8 mouse cellular contexts compared by ENCODE assay signal in the genomic region with DNA sequence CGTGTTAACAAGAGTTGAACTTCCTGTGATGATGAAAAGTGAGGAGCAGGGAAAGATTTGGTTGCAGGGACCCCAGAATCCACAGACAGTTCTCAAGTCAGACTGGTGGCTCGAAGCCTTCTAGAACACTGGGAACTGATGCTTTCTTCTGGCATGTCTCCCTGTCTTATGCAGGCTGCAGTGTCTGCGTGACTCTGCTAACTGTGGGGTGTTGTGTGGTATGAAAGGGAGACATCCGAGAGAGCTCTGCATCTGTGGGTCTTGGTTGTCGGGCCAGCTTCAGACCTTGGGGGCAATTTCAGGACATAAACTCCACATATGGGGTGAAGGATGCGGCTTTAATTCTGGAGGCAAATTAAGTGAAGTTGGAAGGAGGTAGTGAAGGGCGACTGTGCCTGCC. TPM values are rescaled to one million over a fixed set of nuclear protein-coding genes. Genes with fewer than 3 reads are reported as not detected.
DNase-seq lines count a peak whose midpoint lies in the region; ATAC-seq lines count a peak whose summit lies in the region.

No protein-coding gene starts in this region.

- H3K36me3 ChIP-seq in kidney, embryonic 16.5 days (ENCODE audit: insufficient read depth, low read length), result peaks cover 24% of the 10 kb centered on the region
- H3K36me3 ChIP-seq in hindbrain, embryonic 12.5 days, result peaks cover 27% of the 10 kb centered on the region
- peaks cover 39% of the 10 kb centered on the region for H3K36me3 ChIP-seq in midbrain, embryonic 13.5 days

- no peak for ATAC-seq in kidney, embryonic 16.5 days (ENCODE audit: low FRiP score, low TSS enrichment)
- no peak for ATAC-seq in hindbrain, embryonic 12.5 days (ENCODE audit: low FRiP score)
- no peak for ATAC-seq in midbrain, embryonic 13.5 days

- H3K9ac ChIP-seq in kidney, embryonic 16.5 days (replicated peaks; ENCODE audit: low read length), result peak overlapping the region; percentile 77; the same call in 1 of the 2 replicates
- peak overlapping the region; percentile 83 for H3K9ac ChIP-seq in hindbrain, embryonic 12.5 days
- H3K9ac ChIP-seq in midbrain, embryonic 13.5 days (replicated peaks), result peak overlapping the region; percentile 93

- no peak overlapping the region for H3K27ac ChIP-seq in kidney, embryonic 16.5 days (ENCODE audit: low read length)
- peak overlapping the region; percentile 24 for H3K27ac ChIP-seq in brown adipose tissue, adult 24 weeks (replicated peaks; ENCODE audit: low read depth, low read length)
- no peak overlapping the region for H3K27ac ChIP-seq in hindbrain, embryonic 12.5 days
- H3K27ac ChIP-seq in midbrain, embryonic 13.5 days, result peak overlapping the region; percentile 87; the same call in 1 of the 2 replicates

- H3K27me3 ChIP-seq in kidney, embryonic 16.5 days (ENCODE audit: insufficient read depth, low read length), result no peaks in the 10 kb centered on the region
- no peaks in the 10 kb centered on the region for H3K27me3 ChIP-seq in hindbrain, embryonic 12.5 days
- H3K27me3 ChIP-seq in midbrain, embryonic 13.5 days, result no peaks in the 10 kb centered on the region

- no peaks in the 10 kb centered on the region for H3K9me3 ChIP-seq in kidney, embryonic 16.5 days (ENCODE audit: low read length)
- no peaks in the 10 kb centered on the region for H3K9me3 ChIP-seq in hindbrain, embryonic 12.5 days (replicated peaks)
- H3K9me3 ChIP-seq in midbrain, embryonic 13.5 days, result no peaks in the 10 kb centered on the region

- H3K4me3 ChIP-seq in kidney, embryonic 16.5 days (ENCODE audit: low read length), result peak overlapping the region; percentile 68
- H3K4me3 ChIP-seq in brown adipose tissue, adult 24 weeks (ENCODE audit: insufficient read depth, low read depth, low read length), result peak overlapping the region; percentile 75
- peak overlapping the region; percentile 76 for H3K4me3 ChIP-seq in hindbrain, embryonic 12.5 days
- peak overlapping the region; percentile 71 for H3K4me3 ChIP-seq in midbrain, embryonic 13.5 days (replicated peaks)

- H3K4me2 ChIP-seq in kidney, embryonic 16.5 days (replicated peaks; ENCODE audit: low read depth, low read length), result peak overlapping the region; percentile 79
- peak overlapping the region; percentile 72 for H3K4me2 ChIP-seq in hindbrain, embryonic 12.5 days (replicated peaks)
- H3K4me2 ChIP-seq in midbrain, embryonic 13.5 days (replicated peaks), result peak overlapping the region; percentile 89

- WGBS in kidney, embryonic 16.5 days, result 43% methylated on average over 7 of the region's 7 CpGs
- WGBS in hindbrain, embryonic 12.5 days, result 54% methylated on average over 7 of the region's 7 CpGs
- WGBS in midbrain, embryonic 13.5 days, result 54% methylated on average over 7 of the region's 7 CpGs

- DNase-seq in kidney, postnatal 14 days, result no peak
- no peak for DNase-seq in embryo, embryonic 11 days
- DNase-seq in spleen, adult 12 weeks (ENCODE audit: low spot score), result no peak
- no peak for DNase-seq in cerebellum, adult 8-10 months

- H3K4me1 ChIP-seq in kidney, embryonic 16.5 days (ENCODE audit: insufficient read depth, low read length), result peaks cover 56% of the 10 kb centered on the region
- H3K4me1 ChIP-seq in brown adipose tissue, adult 24 weeks (ENCODE audit: control insufficient read depth, insufficient read depth, insufficient read length, low read length), result peaks cover 27% of the 10 kb centered on the region
- peaks cover 46% of the 10 kb centered on the region for H3K4me1 ChIP-seq in hindbrain, embryonic 12.5 days
- H3K4me1 ChIP-seq in midbrain, embryonic 13.5 days (replicated peaks), result peaks cover 47% of the 10 kb centered on the region

RNA-seq across cellular contexts. Expression of a gene that starts 1.1 kb away (rescaled TPM):
- 7.9 and 8.7 TPM in 2 replicates for polyA plus RNA-seq in kidney, embryonic 16.5 days (2015; fragmentation: Nextera tagmentation; extraction: Ambion mirVana)
- polyA plus RNA-seq in brown adipose tissue, adult 24 weeks (2012; ENCODE audit: insufficient read depth, insufficient read length, missing spikeins), result 2.9 and 3.2 TPM in 2 replicates
- polyA plus RNA-seq in hindbrain, embryonic 12.5 days (2016; fragmentation: Nextera tagmentation; extraction: Ambion mirVana), result 19.2 and 21.3 TPM in 2 replicates
- 14.9 and 19.3 TPM in 2 replicates for polyA plus RNA-seq in midbrain, embryonic 13.5 days (2015; fragmentation: Nextera tagmentation; extraction: Ambion mirVana)

RNA-seq across cellular contexts. Expression of a gene that starts 14.4 kb away (rescaled TPM):
- polyA plus RNA-seq in kidney, embryonic 16.5 days (2015; fragmentation: Nextera tagmentation; extraction: Ambion mirVana), result 68.6 and 69.3 TPM in 2 replicates
- 10.0 and 16.0 TPM in 2 replicates for polyA plus RNA-seq in brown adipose tissue, adult 24 weeks (2012; ENCODE audit: insufficient read depth, insufficient read length, missing spikeins)
- polyA plus RNA-seq in hindbrain, embryonic 12.5 days (2016; fragmentation: Nextera tagmentation; extraction: Ambion mirVana), result 48.1 and 54.2 TPM in 2 replicates
- 43.2 and 45.9 TPM in 2 replicates for polyA plus RNA-seq in midbrain, embryonic 13.5 days (2015; fragmentation: Nextera tagmentation; extraction: Ambion mirVana)

RNA-seq across cellular contexts. Expression of a gene that starts 20.1 kb away (rescaled TPM):
- 2,036 and 2,102 TPM in 2 replicates for polyA plus RNA-seq in kidney, embryonic 16.5 days (2015; fragmentation: Nextera tagmentation; extraction: Ambion mirVana)
- polyA plus RNA-seq in brown adipose tissue, adult 24 weeks (2012; ENCODE audit: insufficient read depth, insufficient read length, missing spikeins), result 1,014 and 1,139 TPM in 2 replicates
- 1,498 and 1,567 TPM in 2 replicates for polyA plus RNA-seq in hindbrain, embryonic 12.5 days (2016; fragmentation: Nextera tagmentation; extraction: Ambion mirVana)
- polyA plus RNA-seq in midbrain, embryonic 13.5 days (2015; fragmentation: Nextera tagmentation; extraction: Ambion mirVana), result 1,484 and 1,546 TPM in 2 replicates

RNA-seq across cellular contexts. Expression of a gene that starts 45.4 kb away (rescaled TPM):
- polyA plus RNA-seq in kidney, embryonic 16.5 days (2015; fragmentation: Nextera tagmentation; extraction: Ambion mirVana), result 151 and 163 TPM in 2 replicates
- 7.5 and 9.2 TPM in 2 replicates for polyA plus RNA-seq in brown adipose tissue, adult 24 weeks (2012; ENCODE audit: insufficient read depth, insufficient read length, missing spikeins)
- 140 and 142 TPM in 2 replicates for polyA plus RNA-seq in hindbrain, embryonic 12.5 days (2016; fragmentation: Nextera tagmentation; extraction: Ambion mirVana)
- polyA plus RNA-seq in midbrain, embryonic 13.5 days (2015; fragmentation: Nextera tagmentation; extraction: Ambion mirVana), result 101 and 103 TPM in 2 replicates

RNA-seq across cellular contexts. Expression of a gene that starts 45.5 kb away (rescaled TPM):
- 213 and 228 TPM in 2 replicates for polyA plus RNA-seq in kidney, embryonic 16.5 days (2015; fragmentation: Nextera tagmentation; extraction: Ambion mirVana)
- 316 and 439 TPM in 2 replicates for polyA plus RNA-seq in brown adipose tissue, adult 24 weeks (2012; ENCODE audit: insufficient read depth, insufficient read length, missing spikeins)
- 163 and 165 TPM in 2 replicates for polyA plus RNA-seq in hindbrain, embryonic 12.5 days (2016; fragmentation: Nextera tagmentation; extraction: Ambion mirVana)
- 163 and 165 TPM in 2 replicates for polyA plus RNA-seq in midbrain, embryonic 13.5 days (2015; fragmentation: Nextera tagmentation; extraction: Ambion mirVana)

Comparison
In these comparisons a context has a peak if more than half of its experiments do, and no peak if none do; other contexts are left out.
1. H3K27ac ChIP-seq: peak in brown adipose tissue, adult 24 weeks (single experiment) and midbrain, embryonic 13.5 days (single experiment); none in kidney, embryonic 16.5 days (single experiment) and hindbrain, embryonic 12.5 days (single experiment).
2. Peak in every context shown above with its lines, with median percentiles within 50 percentile points of each other: H3K4me2 ChIP-seq, H3K4me3 ChIP-seq and H3K9ac ChIP-seq.